Mouse (Mus musculus) hindbrain, postnatal 0 days (tissue): Measurements from ENCODE around the gene Gm21992. TPM values are rescaled to one million over a fixed set of nuclear protein-coding genes. Genes with fewer than 3 reads are reported as not detected.
A peak's percentile ranks its signal among the peaks of the same experiment; 100 is the strongest.

Source experiments
- ATAC-seq: fragments of 200-750 bp; cut with Nextera tagmentation; 2 replicates; pipeline ENCODE4 v1.8.0; 2017; ENCODE audit warnings: mild to moderate bottlenecking, moderate TSS enrichment, moderate library complexity
- DNase-seq: peaks from one replicate; pipeline ENCODE4 v3.0.0-alpha.2; 2015; ENCODE audit warnings: low spot score
- H3K27ac ChIP-seq: fragments of 300-500 bp; sonication (generic); 2 replicates; pipeline ENCODE4 v1.5.1; 2014; ENCODE audit warnings: mild to moderate bottlenecking
- H3K27me3 ChIP-seq: fragments of 300-500 bp; sonication (generic); 2 replicates; pipeline ENCODE4 v1.6.1; 2014; ENCODE audit warnings: low read length, mixed read lengths; ENCODE audit not compliant: insufficient read depth
- H3K36me3 ChIP-seq: fragments of 300-500 bp; sonication (generic); 2 replicates; pipeline ENCODE4 v1.6.1; 2014; ENCODE audit warnings: low read length, mixed read lengths; ENCODE audit not compliant: insufficient read depth
- H3K4me1 ChIP-seq: fragments of 300-500 bp; sonication (generic); 2 replicates; pipeline ENCODE4 v1.6.1; 2014; ENCODE audit warnings: antibody characterized with exemption, low read length, mixed read lengths; ENCODE audit not compliant: insufficient read depth
- H3K4me2 ChIP-seq: fragments of 300-500 bp; sonication (generic); 2 replicates; pipeline ENCODE4 v1.6.1; 2014; ENCODE audit warnings: low read depth, mild to moderate bottlenecking, low read length, moderate library complexity, mixed read lengths
- H3K4me3 ChIP-seq: fragments of 300-500 bp; sonication (generic); 2 replicates; pipeline ENCODE4 v1.5.1; 2014; ENCODE audit warnings: low read length
- H3K9ac ChIP-seq: fragments of 300-500 bp; sonication (generic); replicated peaks from 2 replicates; pipeline ENCODE4 v1.6.1; 2014; ENCODE audit warnings: mild to moderate bottlenecking, low read length, moderate library complexity, mixed read lengths
- H3K9me3 ChIP-seq: fragments of 300-500 bp; sonication (generic); 2 replicates; pipeline ENCODE4 v1.6.1; 2016; ENCODE audit warnings: low read length, mixed read lengths
- CTCF ChIP-seq: IDR thresholded peaks from 2 replicates; pipeline ENCODE4 v1.5.1; 2016; ENCODE audit warnings: antibody characterized with exemption, control low read depth, low read depth
- WGBS: fragments of 180-500 bp; shearing (Covaris S2); extraction: QIAGEN DNeasy Blood & Tissue Kit; methylation state at CpG from one replicate; pipeline ENCODE4 v1.1.7; 2014; 5-methylcytosine and 5-hydroxymethylcytosine counted together
- polyA plus RNA-seq: library from polyadenylated mRNA; unstranded; fragments of >200 nt; fragmentation: Nextera tagmentation; extraction: Ambion mirVana; gene quantifications from 2 replicates; pipeline ENCODE4 v1.2.1, GENCODE M21; 2015
- total RNA-seq: library from RNA; depleted of rRNA; stranded (reverse); fragments of >200 nt; gene quantifications from 2 replicates; pipeline ENCODE4 v1.2.3, GENCODE M21; 2014

Gm21992 gene
- total and polyA plus RNA-seq, 2 experiments from 2014 or later, result 9.8 to 11.9 TPM

DNA sequence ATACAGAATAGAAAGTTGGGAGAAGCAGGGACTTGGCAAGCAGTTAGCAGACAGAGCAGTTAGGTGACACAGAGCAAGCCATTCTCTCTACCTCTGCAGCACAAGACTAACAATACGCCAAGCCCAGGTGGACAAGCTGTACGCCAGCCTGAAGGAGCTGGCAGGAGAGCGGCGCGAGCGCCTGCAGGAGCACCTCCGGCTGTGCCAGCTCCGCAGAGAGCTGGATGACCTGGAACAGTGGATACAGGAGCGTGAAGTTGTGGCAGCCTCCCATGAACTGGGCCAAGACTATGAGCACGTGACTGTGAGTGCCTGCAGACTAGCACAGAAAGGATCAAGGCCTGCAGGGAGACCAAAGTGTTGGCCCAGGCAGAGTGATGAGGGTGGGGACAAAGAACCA is 65.7 kb downstream of the Gm21992 start:
- no peaks in the 10 kb centered on the region for H3K27me3 ChIP-seq
- DNase-seq (no peak), ATAC-seq (no peak)
- WGBS, result 88% methylated on average over 10 of the region's 10 CpGs
- TF ChIP-seq CTCF, result no peak
- H3K4me3 ChIP-seq, result no peak overlapping the region
- H3K4me2 ChIP-seq, result no peak overlapping the region
- H3K9ac ChIP-seq, result no peak overlapping the region; the same call in 1 of the 2 replicates
- no peaks in the 10 kb centered on the region for H3K4me1 ChIP-seq
- H3K36me3 ChIP-seq, result peaks cover 78% of the 10 kb centered on the region
- no peak overlapping the region for H3K27ac ChIP-seq
- H3K9me3 ChIP-seq, result no peaks in the 10 kb centered on the region

DNA sequence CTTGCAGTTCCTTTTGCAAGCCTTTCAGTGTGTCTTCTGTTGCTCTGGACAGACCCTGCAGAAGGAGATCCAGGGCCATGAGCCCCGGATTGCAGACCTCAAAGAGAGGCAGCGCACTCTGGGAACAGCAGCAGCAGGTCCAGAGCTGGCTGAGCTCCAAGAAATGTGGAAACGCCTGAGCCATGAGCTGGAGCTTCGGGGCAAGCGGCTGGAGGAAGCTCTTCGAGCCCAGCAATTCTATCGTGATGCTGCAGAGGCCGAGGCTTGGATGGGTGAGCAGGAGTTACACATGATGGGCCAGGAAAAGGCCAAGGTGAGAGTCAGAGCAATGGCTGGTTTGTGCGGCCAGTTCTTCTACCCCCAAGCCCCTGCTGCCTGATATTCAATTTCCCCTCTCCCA is 66.4 kb downstream of the Gm21992 start:
- Histone ChIP-seq H3K4me1 (no peaks in the 10 kb centered on the region), H3K9me3 (no peaks in the 10 kb centered on the region), H3K36me3 (peaks cover 74% of the 10 kb centered on the region), H3K27ac (no peak overlapping the region), H3K9ac (no peak overlapping the region; the same call in 1 of the 2 replicates), H3K4me2 (no peak overlapping the region), H3K27me3 (no peaks in the 10 kb centered on the region), H3K4me3 (no peak overlapping the region)
- TF ChIP-seq CTCF, result no peak
- DNase-seq (peak; percentile 59), ATAC-seq (no peak)
- WGBS, result 54% methylated on average over 9 of the region's 9 CpGs

DNA sequence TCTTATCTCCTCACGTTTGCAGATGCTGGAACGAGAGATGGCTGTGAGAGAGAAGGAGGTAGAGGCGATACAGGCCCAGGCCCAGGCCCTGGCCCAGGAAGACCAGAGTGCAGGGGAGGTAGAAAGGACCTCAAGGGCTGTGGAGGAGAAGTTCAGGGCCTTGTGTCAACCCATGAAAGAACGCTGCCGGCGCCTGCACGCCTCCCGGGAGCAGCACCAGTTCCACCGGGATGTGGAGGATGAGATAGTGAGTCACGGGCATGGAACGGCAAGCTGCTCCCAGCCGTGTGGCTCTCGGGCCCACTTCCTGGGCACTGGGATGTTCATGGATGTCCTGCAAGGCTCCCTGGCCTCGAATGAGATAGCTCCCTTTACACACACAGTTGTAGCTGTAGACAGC is 67.4 kb downstream of the Gm21992 start:
- Histone ChIP-seq H3K9me3 (no peaks in the 10 kb centered on the region), H3K36me3 (peaks cover 79% of the 10 kb centered on the region), H3K4me1 (no peaks in the 10 kb centered on the region), H3K4me2 (no peak overlapping the region), H3K27ac (no peak overlapping the region), H3K4me3 (no peak overlapping the region), H3K9ac (no peak overlapping the region), H3K27me3 (no peaks in the 10 kb centered on the region)
- DNase-seq, result no peak
- no peak for ATAC-seq
- WGBS, result 82% methylated on average over 14 of the region's 14 CpGs
- TF ChIP-seq CTCF, result no peak

DNA sequence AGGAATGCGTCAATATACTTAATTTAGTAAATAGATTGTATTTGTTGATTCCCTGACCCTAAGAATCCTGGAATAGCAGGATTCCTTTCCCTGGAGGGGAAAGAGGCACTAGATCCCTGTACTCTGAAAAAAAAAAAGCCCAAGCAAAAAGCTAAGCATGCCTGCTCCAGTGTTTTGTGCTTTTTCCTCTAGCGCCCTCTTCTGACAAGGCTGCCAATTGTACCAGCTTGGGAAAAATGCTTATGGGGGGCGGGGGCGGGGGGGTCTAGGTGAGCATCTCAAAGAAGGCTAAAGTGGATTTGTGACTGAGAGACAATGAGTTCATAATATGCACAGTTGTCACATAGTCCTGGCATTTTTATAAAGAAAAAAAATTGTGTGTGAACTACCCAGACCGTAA is 67.9 kb downstream of the Gm21992 start:
- H3K9me3 ChIP-seq, result no peaks in the 10 kb centered on the region
- TF ChIP-seq CTCF, result peak; percentile 74
- WGBS, result 44% methylated on average over 5 of the region's 5 CpGs
- ATAC-seq (no peak), DNase-seq (peak; percentile 73)
- H3K4me3 ChIP-seq, result no peak overlapping the region
- no peak overlapping the region for H3K4me2 ChIP-seq
- peaks cover 74% of the 10 kb centered on the region for H3K36me3 ChIP-seq
- H3K9ac ChIP-seq, result no peak overlapping the region
- no peak overlapping the region for H3K27ac ChIP-seq
- H3K27me3 ChIP-seq, result no peaks in the 10 kb centered on the region
- H3K4me1 ChIP-seq, result no peaks in the 10 kb centered on the region

DNA sequence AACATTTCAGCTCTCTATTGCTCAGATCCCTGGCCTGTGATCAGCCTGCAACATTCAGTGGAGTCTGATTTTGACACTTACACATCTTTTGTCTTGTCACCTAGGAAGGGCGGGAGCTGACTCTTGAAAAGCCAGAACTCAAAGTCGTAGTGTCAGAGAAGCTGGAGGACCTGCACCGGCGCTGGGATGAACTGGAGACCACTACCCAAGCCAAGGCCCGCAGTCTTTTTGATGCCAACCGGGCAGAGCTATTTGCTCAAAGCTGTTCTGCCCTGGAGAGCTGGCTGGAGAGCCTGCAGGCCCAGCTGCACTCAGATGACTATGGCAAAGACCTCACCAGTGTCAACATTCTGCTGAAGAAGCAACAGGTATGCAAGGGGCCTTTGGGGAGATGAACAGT is 69.2 kb downstream of the Gm21992 start:
- Histone ChIP-seq H3K4me3 (no peak overlapping the region), H3K27ac (no peak overlapping the region), H3K9me3 (no peaks in the 10 kb centered on the region), H3K9ac (no peak overlapping the region), H3K4me1 (no peaks in the 10 kb centered on the region), H3K4me2 (no peak overlapping the region), H3K27me3 (no peaks in the 10 kb centered on the region), H3K36me3 (peaks cover 71% of the 10 kb centered on the region)
- ATAC-seq, result no peak
- TF ChIP-seq CTCF, result no peak
- 90% methylated on average over 6 of the region's 6 CpGs for WGBS
- DNase-seq, result no peak

DNA sequence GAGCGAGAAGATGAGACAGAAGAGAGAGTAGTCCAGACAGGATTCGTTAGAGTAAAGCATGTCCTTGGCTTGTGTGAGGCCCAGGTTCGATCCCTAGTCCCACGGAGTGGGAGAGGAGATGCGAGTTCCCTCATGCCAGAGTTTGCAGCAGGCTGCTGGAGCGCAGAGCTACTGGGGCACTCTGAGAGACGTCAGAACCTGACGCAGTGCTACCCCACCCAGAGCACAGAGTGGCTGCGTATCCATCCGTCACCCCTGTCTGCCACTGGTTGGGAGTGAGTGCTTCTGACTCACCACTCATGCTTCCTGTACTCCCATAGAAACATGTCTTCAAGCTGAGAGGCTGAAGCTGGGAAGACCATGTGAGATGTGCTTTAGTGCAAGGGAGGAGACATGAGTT is 69.9 kb downstream of the Gm21992 start:
- Histone ChIP-seq H3K27me3 (no peaks in the 10 kb centered on the region), H3K4me2 (no peak overlapping the region), H3K27ac (no peak overlapping the region), H3K9me3 (no peaks in the 10 kb centered on the region), H3K4me1 (no peaks in the 10 kb centered on the region), H3K9ac (no peak overlapping the region), H3K4me3 (no peak overlapping the region), H3K36me3 (peaks cover 71% of the 10 kb centered on the region)
- no peak for TF ChIP-seq CTCF
- DNase-seq (no peak), ATAC-seq (no peak)
- WGBS, result 85% methylated on average over 10 of the region's 10 CpGs

DNA sequence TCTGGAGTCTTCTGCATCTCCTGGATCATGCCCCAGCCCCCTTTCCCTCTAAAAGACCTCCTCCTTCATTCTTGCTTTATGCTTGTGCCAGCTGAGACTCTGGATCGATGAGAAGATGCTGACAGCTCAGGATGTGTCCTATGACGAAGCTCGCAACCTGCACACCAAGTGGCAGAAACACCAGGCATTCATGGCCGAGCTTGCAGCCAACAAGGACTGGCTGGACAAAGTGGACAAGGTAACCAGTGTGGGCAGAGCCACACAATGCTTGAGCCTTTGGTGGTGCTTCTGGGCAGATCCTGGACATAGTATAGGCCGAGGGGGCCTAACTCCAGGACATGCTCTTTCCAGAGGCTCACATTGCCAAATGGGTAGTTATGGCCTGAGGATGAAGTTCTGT is 71.7 kb downstream of the Gm21992 start:
- Histone ChIP-seq H3K4me3 (no peak overlapping the region), H3K4me1 (no peaks in the 10 kb centered on the region), H3K9me3 (no peaks in the 10 kb centered on the region), H3K27me3 (no peaks in the 10 kb centered on the region), H3K9ac (no peak overlapping the region), H3K27ac (no peak overlapping the region), H3K4me2 (no peak overlapping the region), H3K36me3 (peaks cover 59% of the 10 kb centered on the region)
- DNase-seq, result no peak
- no peak for TF ChIP-seq CTCF
- 93% methylated on average over 5 of the region's 5 CpGs for WGBS
- ATAC-seq, result no peak
